Mouse (Mus musculus) ES-Bruce4 (cell line): ENCODE results near the gene Otog. TPM values are rescaled to one million over a fixed set of nuclear protein-coding genes. Genes with fewer than 3 reads are reported as not detected.

ENCODE experiments used
- H3K27ac ChIP-seq: 2 replicates; pipeline ENCODE4 v1.5.1; 2012; ENCODE audit warnings: low read length, inconsistent platforms; ENCODE audit not compliant: insufficient read depth
- H3K27me3 ChIP-seq: 2 replicates; pipeline ENCODE4 v1.6.1; 2012; ENCODE audit warnings: mild to moderate bottlenecking, low read length, inconsistent platforms; ENCODE audit not compliant: control insufficient read depth, poor library complexity, insufficient read depth, severe bottlenecking
- H3K36me3 ChIP-seq: 2 replicates; pipeline ENCODE4 v1.6.1; 2012; ENCODE audit warnings: inconsistent platforms, mild to moderate bottlenecking, low read length, moderate library complexity; ENCODE audit not compliant: control insufficient read depth, poor library complexity, insufficient read depth, severe bottlenecking
- H3K4me1 ChIP-seq: one replicate; pipeline ENCODE4 v1.8.1; 2011; ENCODE audit warnings: low read length; ENCODE audit not compliant: control insufficient read depth, insufficient read depth
- H3K4me3 ChIP-seq: 2 replicates; pipeline ENCODE4 v1.5.1; 2011; ENCODE audit warnings: low read depth, mild to moderate bottlenecking, low read length
- H3K9ac ChIP-seq: 2 replicates; pipeline ENCODE4 v1.6.1; 2012; ENCODE audit warnings: low read depth, mild to moderate bottlenecking, inconsistent platforms; ENCODE audit not compliant: poor library complexity, severe bottlenecking
- H3K9me3 ChIP-seq: replicated peaks from 2 replicates; pipeline ENCODE4 v1.6.1; 2012; ENCODE audit warnings: mild to moderate bottlenecking, low read length, inconsistent platforms; ENCODE audit not compliant: control insufficient read depth, poor library complexity, insufficient read depth, severe bottlenecking
- CTCF ChIP-seq: IDR thresholded peaks from one replicate; pipeline ENCODE4 v1.8.1; 2011; ENCODE audit warnings: low read depth, low read length
- EP300 ChIP-seq: IDR thresholded peaks from 2 replicates; pipeline ENCODE4 v1.6.1; 2011; ENCODE audit warnings: low read depth, low read length; ENCODE audit not compliant: insufficient read depth
- POLR2A ChIP-seq: IDR thresholded peaks from one replicate; pipeline ENCODE4 v1.8.1; 2011; ENCODE audit warnings: low read length; ENCODE audit not compliant: insufficient read depth
- polyA plus RNA-seq: library from polyadenylated mRNA; stranded (reverse); fragments of >200 nt; gene quantifications from 2 replicates; pipeline ENCODE4 v1.2.4, GENCODE M21; 2011; ENCODE audit warnings: low read depth; ENCODE audit not compliant: missing spikeins, insufficient read depth, insufficient read length

Otog gene
- polyA plus RNA-seq, 1 experiment, result 0.30 TPM

DNA sequence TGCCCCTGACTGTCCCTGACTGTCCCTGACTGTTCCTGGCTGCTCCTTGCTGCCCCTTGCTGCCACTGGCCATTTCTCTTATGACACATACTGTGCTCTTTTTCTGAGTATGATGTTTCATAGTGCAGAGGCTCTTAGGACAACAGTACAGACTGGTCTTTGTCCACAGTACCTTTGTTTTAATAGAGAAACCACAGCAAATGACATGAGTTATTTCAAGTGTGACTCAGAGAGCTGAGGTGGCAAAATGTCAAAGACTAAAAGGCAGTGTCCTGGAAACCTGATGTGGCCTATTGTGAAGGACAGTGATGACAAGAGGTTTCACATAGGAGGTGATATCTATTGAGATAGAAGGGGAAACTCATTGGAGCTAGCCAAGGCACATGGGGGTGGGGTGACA is 6.1 kb downstream of the Otog start:
- no peaks in the 10 kb centered on the region for H3K36me3 ChIP-seq
- no peak overlapping the region for H3K27ac ChIP-seq
- H3K9me3 ChIP-seq, result no peaks in the 10 kb centered on the region
- TF ChIP-seq POLR2A (no peak), EP300 (no peak), CTCF (no peak)
- H3K9ac ChIP-seq, result no peak overlapping the region
- H3K4me1 ChIP-seq, result no peaks in the 10 kb centered on the region
- no peak overlapping the region for H3K4me3 ChIP-seq
- no peaks in the 10 kb centered on the region for H3K27me3 ChIP-seq

DNA sequence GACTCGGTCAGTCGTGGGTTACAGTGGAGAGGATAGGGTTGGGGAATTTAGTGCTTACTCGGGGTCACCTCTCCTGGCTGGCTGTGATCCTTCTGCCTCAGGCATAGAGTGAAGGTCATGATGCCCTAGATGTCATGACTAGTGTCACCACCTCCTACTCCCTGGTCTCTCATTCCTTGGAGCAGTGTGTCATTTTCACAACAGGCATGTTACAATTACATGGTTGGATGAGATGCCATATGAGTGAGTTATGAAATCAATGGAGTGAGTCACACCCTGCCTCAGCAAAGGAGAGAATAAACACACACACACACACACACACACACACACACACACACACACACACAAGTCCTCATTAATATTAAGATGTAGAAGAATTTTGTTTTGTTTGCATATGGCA is 6.8 kb downstream of the Otog start:
- Histone ChIP-seq H3K27ac (no peak overlapping the region), H3K4me3 (no peak overlapping the region), H3K9me3 (no peaks in the 10 kb centered on the region), H3K36me3 (no peaks in the 10 kb centered on the region), H3K9ac (no peak overlapping the region), H3K27me3 (no peaks in the 10 kb centered on the region), H3K4me1 (no peaks in the 10 kb centered on the region)
- no peak for TF ChIP-seq POLR2A
- no peak for TF ChIP-seq EP300
- TF ChIP-seq CTCF, result no peak

DNA sequence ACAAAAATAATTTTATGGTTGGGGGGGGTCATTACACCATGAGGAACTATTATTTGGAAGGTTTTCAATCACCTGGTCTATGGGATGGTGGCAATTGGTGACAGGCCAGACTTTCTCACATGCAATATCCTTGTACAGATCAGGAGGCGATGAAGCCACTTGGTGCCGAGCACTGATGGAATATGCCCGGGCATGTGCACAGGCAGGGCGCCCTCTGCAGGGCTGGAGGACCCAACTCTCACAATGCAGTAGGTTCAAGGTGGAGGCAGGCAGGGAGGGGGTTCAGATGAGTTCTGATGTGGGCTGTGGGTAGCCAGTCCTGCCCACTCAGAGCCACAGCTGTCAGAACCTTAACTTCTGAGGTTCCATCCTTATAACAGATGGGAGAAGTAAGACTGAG is 11.1 kb downstream of the Otog start:
- Histone ChIP-seq H3K9me3 (no peaks in the 10 kb centered on the region), H3K27ac (no peak overlapping the region), H3K27me3 (no peaks in the 10 kb centered on the region), H3K4me3 (no peak overlapping the region), H3K4me1 (peaks cover 2% of the 10 kb centered on the region), H3K9ac (no peak overlapping the region), H3K36me3 (no peaks in the 10 kb centered on the region)
- TF ChIP-seq EP300 (peak; percentile 91), POLR2A (no peak), CTCF (peak; percentile 68)

DNA sequence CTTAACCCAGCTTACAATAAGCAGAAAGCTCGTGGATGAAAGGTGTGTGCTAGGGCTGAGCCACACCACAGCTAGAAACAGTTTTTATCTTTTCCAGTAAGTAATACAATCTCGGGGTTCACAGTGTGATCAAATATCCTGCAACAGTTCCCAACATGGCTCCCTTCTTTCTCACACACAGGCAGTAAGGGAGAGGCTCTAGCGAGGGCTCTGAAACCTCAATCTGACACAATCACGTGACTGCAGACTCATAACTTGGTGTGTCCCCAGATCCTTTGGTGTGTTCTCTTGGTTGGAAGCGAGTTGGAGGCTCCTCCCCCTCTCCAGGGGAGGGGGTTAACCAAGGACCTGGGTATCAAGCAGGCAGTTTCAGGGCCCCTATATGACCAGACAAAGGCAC is 35.4 kb downstream of the Otog start:
- TF ChIP-seq CTCF, result no peak
- no peak for TF ChIP-seq EP300
- no peak for TF ChIP-seq POLR2A
- Histone ChIP-seq H3K4me1 (no peaks in the 10 kb centered on the region), H3K27ac (no peak overlapping the region), H3K36me3 (no peaks in the 10 kb centered on the region), H3K27me3 (no peaks in the 10 kb centered on the region), H3K9ac (no peak overlapping the region), H3K4me3 (no peak overlapping the region), H3K9me3 (no peaks in the 10 kb centered on the region)

DNA sequence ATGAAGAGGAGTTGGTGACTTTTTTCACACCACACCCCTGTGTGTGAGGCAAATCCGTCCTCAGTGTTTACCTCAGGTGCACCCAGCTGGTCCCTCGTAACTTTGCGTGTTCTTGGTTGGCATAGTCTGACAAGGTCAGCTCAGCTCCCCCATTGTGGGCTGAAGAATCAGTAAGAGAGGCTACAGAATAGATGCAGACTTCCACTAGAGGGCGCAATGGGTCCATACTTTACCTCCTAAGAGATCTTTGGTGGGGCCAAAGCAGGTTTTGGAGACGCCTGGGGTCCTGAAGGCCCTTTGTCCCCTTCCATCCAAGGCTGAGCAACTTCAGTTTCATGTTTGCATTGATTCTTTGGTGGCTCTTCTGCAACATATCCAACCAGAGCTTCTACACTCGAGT is 39.2 kb downstream of the Otog start:
- Histone ChIP-seq H3K9me3 (no peaks in the 10 kb centered on the region), H3K27ac (no peak overlapping the region), H3K4me3 (no peak overlapping the region), H3K4me1 (no peaks in the 10 kb centered on the region), H3K36me3 (no peaks in the 10 kb centered on the region), H3K27me3 (no peaks in the 10 kb centered on the region), H3K9ac (no peak overlapping the region)
- TF ChIP-seq CTCF (peak; percentile 31), POLR2A (no peak), EP300 (no peak)

DNA sequence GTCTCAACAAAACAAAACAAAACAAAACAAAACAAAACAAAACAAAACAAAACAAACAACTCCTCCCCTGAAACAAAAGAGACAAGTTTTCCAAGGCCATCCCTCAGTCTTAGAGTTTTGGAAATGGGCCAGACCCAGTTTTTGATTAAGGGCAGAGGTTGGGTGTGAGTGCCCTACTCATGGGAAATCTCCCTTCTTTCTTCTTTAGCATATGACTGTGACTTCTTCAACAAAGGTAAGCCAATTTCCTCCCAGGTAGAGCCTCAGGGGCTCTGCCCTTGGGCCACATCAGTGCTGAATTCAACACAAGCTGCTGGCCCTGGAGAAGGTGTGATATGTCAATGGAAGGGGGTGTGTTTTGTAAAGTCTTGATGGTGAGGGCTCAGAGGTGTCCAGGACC is 40.1 kb downstream of the Otog start:
- H3K27me3 ChIP-seq, result no peaks in the 10 kb centered on the region
- no peaks in the 10 kb centered on the region for H3K36me3 ChIP-seq
- H3K9me3 ChIP-seq, result no peaks in the 10 kb centered on the region
- H3K27ac ChIP-seq, result no peak overlapping the region
- no peak overlapping the region for H3K9ac ChIP-seq
- H3K4me3 ChIP-seq, result no peak overlapping the region
- no peaks in the 10 kb centered on the region for H3K4me1 ChIP-seq
- TF ChIP-seq CTCF (no peak), POLR2A (no peak), EP300 (no peak)

DNA sequence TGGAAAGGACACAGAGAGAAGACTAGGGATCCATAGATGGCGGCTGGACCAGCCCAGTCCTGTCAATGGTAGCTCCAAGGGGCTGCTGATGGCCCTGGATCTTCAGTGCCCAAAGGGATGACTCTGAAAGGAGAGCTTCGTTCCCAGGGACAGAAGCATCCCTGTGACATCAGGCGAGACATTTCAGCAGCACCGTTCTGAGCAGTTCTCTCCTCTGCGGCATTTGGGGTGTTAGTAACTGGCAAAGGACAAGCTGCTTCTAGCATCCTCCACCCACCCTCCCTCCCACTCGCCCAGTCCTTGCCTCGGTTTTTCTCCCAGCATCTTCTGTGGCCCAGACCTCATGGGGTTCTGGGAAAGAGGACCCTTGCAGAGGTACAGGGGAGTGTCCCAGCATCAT is 41.5 kb downstream of the Otog start:
- H3K27ac ChIP-seq, result no peak overlapping the region
- no peaks in the 10 kb centered on the region for H3K9me3 ChIP-seq
- no peak for TF ChIP-seq CTCF
- no peak for TF ChIP-seq POLR2A
- no peak for TF ChIP-seq EP300
- H3K27me3 ChIP-seq, result no peaks in the 10 kb centered on the region
- no peak overlapping the region for H3K4me3 ChIP-seq
- no peaks in the 10 kb centered on the region for H3K36me3 ChIP-seq
- no peak overlapping the region for H3K9ac ChIP-seq
- no peaks in the 10 kb centered on the region for H3K4me1 ChIP-seq
